Mouse (Mus musculus) hindbrain, embryonic 12.5 days (tissue): ENCODE measurements at regions not wholly inside any gene's neighbourhood (a gene's known extent, or its start where the extent isn't known, plus 50 kb on each side); places are given as distances from the start of the nearest gene placed in this dataset.

Experiments
- ATAC-seq: fragments of 200-750 bp; cut with Nextera tagmentation; 2 replicates; pipeline ENCODE4 v1.8.0; 2017; ENCODE audit warnings: moderate TSS enrichment; ENCODE audit not compliant: low FRiP score
- H3K27ac ChIP-seq: fragments of 300-500 bp; sonication (generic); 2 replicates; pipeline ENCODE4 v1.5.1; 2016; ENCODE audit warnings: mild to moderate bottlenecking
- H3K27me3 ChIP-seq: fragments of 300-500 bp; sonication (generic); 2 replicates; pipeline ENCODE4 v1.6.1; 2016; ENCODE audit warnings: mild to moderate bottlenecking
- H3K36me3 ChIP-seq: fragments of 300-500 bp; sonication (generic); 2 replicates; pipeline ENCODE4 v1.6.1; 2016; ENCODE audit warnings: mild to moderate bottlenecking
- H3K4me1 ChIP-seq: fragments of 300-500 bp; sonication (generic); 2 replicates; pipeline ENCODE4 v1.6.1; 2016
- H3K4me2 ChIP-seq: fragments of 300-500 bp; sonication (generic); replicated peaks from 2 replicates; pipeline ENCODE4 v1.6.1; 2016; ENCODE audit warnings: mild to moderate bottlenecking
- H3K4me3 ChIP-seq: fragments of 300-500 bp; sonication (generic); 2 replicates; pipeline ENCODE4 v1.5.1; 2016; ENCODE audit warnings: mild to moderate bottlenecking
- H3K9ac ChIP-seq: fragments of 300-500 bp; sonication (generic); 2 replicates; pipeline ENCODE4 v1.6.1; 2016; ENCODE audit warnings: mild to moderate bottlenecking, moderate library complexity
- H3K9me3 ChIP-seq: fragments of 300-500 bp; sonication (generic); replicated peaks from 2 replicates; pipeline ENCODE4 v1.6.1; 2016; ENCODE audit warnings: mild to moderate bottlenecking
- WGBS: fragments of 180-500 bp; shearing (Covaris S2); methylation state at CpG from one replicate; pipeline ENCODE4 v1.1.7; 2016; 5-methylcytosine and 5-hydroxymethylcytosine counted together

GRCm38 (mm10) chr17:51683318-51683717, 149.8 kb downstream of the Satb1 start:
- Histone ChIP-seq H3K27ac (no peak overlapping the region), H3K4me2 (no peak overlapping the region), H3K4me3 (no peak overlapping the region), H3K36me3 (no peaks in the 10 kb centered on the region), H3K9ac (no peak overlapping the region), H3K9me3 (no peaks in the 10 kb centered on the region), H3K4me1 (0 out of 2 replicates have a peak, but pooled peaks cover 2% of the 10 kb centered on the region), H3K27me3 (no peaks in the 10 kb centered on the region)
- WGBS = 88% methylated on average over 4 of the region's 4 CpGs
- no peak for ATAC-seq

GRCm38 (mm10) chr17:51682368-51682767, 150.7 kb downstream of the Satb1 start:
- H3K4me1 ChIP-seq = 0 out of 2 replicates have a peak, but pooled peaks cover 2% of the 10 kb centered on the region
- no peaks in the 10 kb centered on the region for H3K27me3 ChIP-seq
- ATAC-seq = 0 out of 2 replicates have a peak, but pooled peaks have one; percentile 35
- WGBS = 71% methylated on average over 3 of the region's 3 CpGs
- no peak overlapping the region for H3K9ac ChIP-seq
- no peaks in the 10 kb centered on the region for H3K9me3 ChIP-seq
- H3K27ac ChIP-seq = no peak overlapping the region
- H3K36me3 ChIP-seq = no peaks in the 10 kb centered on the region
- H3K4me3 ChIP-seq = no peak overlapping the region
- no peak overlapping the region for H3K4me2 ChIP-seq

- WGBS = 95% methylated on average over 8 of the region's 8 CpGs
- H3K9me3 ChIP-seq = no peaks in the 10 kb centered on the region
- no peak overlapping the region for H3K4me3 ChIP-seq
- no peak for ATAC-seq
- H3K4me2 ChIP-seq = no peak overlapping the region
- no peaks in the 10 kb centered on the region for H3K27me3 ChIP-seq
- no peak overlapping the region for H3K27ac ChIP-seq
- H3K36me3 ChIP-seq = no peaks in the 10 kb centered on the region
- H3K4me1 ChIP-seq = 0 out of 2 replicates have a peak, but pooled peaks cover 1% of the 10 kb centered on the region
- H3K9ac ChIP-seq = no peak overlapping the region
Measured at GRCm38 (mm10) chr17:51677451-51677850, 155.6 kb downstream of the Satb1 start.

GRCm38 (mm10) chr17:51658408-51658807, 174.7 kb downstream of the Satb1 start:
- no peak overlapping the region for H3K4me2 ChIP-seq
- H3K36me3 ChIP-seq = no peaks in the 10 kb centered on the region
- H3K27ac ChIP-seq = no peak overlapping the region
- H3K9ac ChIP-seq = no peak overlapping the region
- no peaks in the 10 kb centered on the region for H3K27me3 ChIP-seq
- ATAC-seq = no peak
- no peaks in the 10 kb centered on the region for H3K4me1 ChIP-seq
- 88% methylated on average over 4 of the region's 4 CpGs for WGBS
- H3K4me3 ChIP-seq = no peak overlapping the region
- no peaks in the 10 kb centered on the region for H3K9me3 ChIP-seq

- ATAC-seq = no peak
- H3K36me3 ChIP-seq = no peaks in the 10 kb centered on the region
- H3K4me1 ChIP-seq = no peaks in the 10 kb centered on the region
- H3K9ac ChIP-seq = no peak overlapping the region
- no peak overlapping the region for H3K4me3 ChIP-seq
- 92% methylated on average over 3 of the region's 3 CpGs for WGBS
- H3K9me3 ChIP-seq = no peaks in the 10 kb centered on the region
- no peaks in the 10 kb centered on the region for H3K27me3 ChIP-seq
- H3K4me2 ChIP-seq = no peak overlapping the region
- no peak overlapping the region for H3K27ac ChIP-seq
Measured at GRCm38 (mm10) chr17:51653881-51654280, 179.2 kb downstream of the Satb1 start.

- no peak overlapping the region for H3K4me2 ChIP-seq
- H3K27ac ChIP-seq = no peak overlapping the region
- WGBS = 92% methylated on average over 2 of the region's 2 CpGs
- no peaks in the 10 kb centered on the region for H3K9me3 ChIP-seq
- no peaks in the 10 kb centered on the region for H3K36me3 ChIP-seq
- no peaks in the 10 kb centered on the region for H3K4me1 ChIP-seq
- H3K4me3 ChIP-seq = no peak overlapping the region
- H3K27me3 ChIP-seq = no peaks in the 10 kb centered on the region
- no peak overlapping the region for H3K9ac ChIP-seq
- no peak for ATAC-seq
Measured at GRCm38 (mm10) chr17:51651880-51652279, 181.2 kb downstream of the Satb1 start.

- Histone ChIP-seq H3K9ac (no peak overlapping the region), H3K4me2 (no peak overlapping the region)
- WGBS = 88% methylated on average over 12 of the region's 12 CpGs
Measured at GRCm38 (mm10) chr17:51649213-51649815, 183.8 kb downstream of the Satb1 start.

GRCm38 (mm10) chr17:51646416-51646815, 186.7 kb downstream of the Satb1 start:
- Histone ChIP-seq H3K4me1 (no peaks in the 10 kb centered on the region), H3K4me3 (no peak overlapping the region), H3K9me3 (no peaks in the 10 kb centered on the region), H3K27me3 (no peaks in the 10 kb centered on the region), H3K36me3 (no peaks in the 10 kb centered on the region), H3K9ac (no peak overlapping the region), H3K4me2 (no peak overlapping the region), H3K27ac (no peak overlapping the region)
- ATAC-seq = no peak
- WGBS = 77% methylated on average over 2 of the region's 2 CpGs

More at GRCm38 (mm10) chr17:51649213-51649815, 183.8 kb downstream of the Satb1 start:
- no peak for ATAC-seq
- Histone ChIP-seq H3K36me3 (no peaks in the 10 kb centered on the region), H3K4me1 (no peaks in the 10 kb centered on the region), H3K9me3 (no peaks in the 10 kb centered on the region), H3K27me3 (no peaks in the 10 kb centered on the region), H3K27ac (no peak overlapping the region), H3K4me3 (no peak overlapping the region)

GRCm38 (mm10) chr17:51645866-51646265, 187.2 kb downstream of the Satb1 start:
- Histone ChIP-seq H3K9ac (no peak overlapping the region), H3K4me3 (no peak overlapping the region), H3K36me3 (no peaks in the 10 kb centered on the region), H3K27ac (no peak overlapping the region), H3K4me1 (no peaks in the 10 kb centered on the region), H3K9me3 (no peaks in the 10 kb centered on the region), H3K4me2 (no peak overlapping the region), H3K27me3 (no peaks in the 10 kb centered on the region)
- 89% methylated on average over 1 of the region's 1 CpGs for WGBS
- ATAC-seq = no peak

- H3K4me1 ChIP-seq = no peaks in the 10 kb centered on the region
- H3K9ac ChIP-seq = no peak overlapping the region
- H3K9me3 ChIP-seq = no peaks in the 10 kb centered on the region
- H3K4me3 ChIP-seq = no peak overlapping the region
- H3K36me3 ChIP-seq = no peaks in the 10 kb centered on the region
- H3K4me2 ChIP-seq = no peak overlapping the region
- 76% methylated on average over 2 of the region's 2 CpGs for WGBS
- H3K27ac ChIP-seq = no peak overlapping the region
- ATAC-seq = no peak
- H3K27me3 ChIP-seq = no peaks in the 10 kb centered on the region
Measured at GRCm38 (mm10) chr17:51642682-51643081, 190.4 kb downstream of the Satb1 start.

- H3K27ac ChIP-seq = no peak overlapping the region
- ATAC-seq = no peak
- no peaks in the 10 kb centered on the region for H3K36me3 ChIP-seq
- H3K4me1 ChIP-seq = no peaks in the 10 kb centered on the region
- no peaks in the 10 kb centered on the region for H3K27me3 ChIP-seq
- 97% methylated on average over 4 of the region's 4 CpGs for WGBS
- no peak overlapping the region for H3K9ac ChIP-seq
- no peak overlapping the region for H3K4me3 ChIP-seq
- no peak overlapping the region for H3K4me2 ChIP-seq
- H3K9me3 ChIP-seq = no peaks in the 10 kb centered on the region
Measured at GRCm38 (mm10) chr17:51635913-51636312, 197.2 kb downstream of the Satb1 start.

GRCm38 (mm10) chr17:51631574-51631973, 201.5 kb downstream of the Satb1 start:
- no peak for ATAC-seq
- Histone ChIP-seq H3K27ac (no peak overlapping the region), H3K4me3 (no peak overlapping the region), H3K27me3 (no peaks in the 10 kb centered on the region), H3K36me3 (no peaks in the 10 kb centered on the region), H3K4me1 (no peaks in the 10 kb centered on the region), H3K9me3 (no peaks in the 10 kb centered on the region), H3K9ac (no peak overlapping the region), H3K4me2 (no peak overlapping the region)
- WGBS = 50% methylated on average over 2 of the region's 2 CpGs

GRCm38 (mm10) chr17:51620528-51620927, 212.6 kb downstream of the Satb1 start:
- Histone ChIP-seq H3K4me3 (no peak overlapping the region), H3K9ac (no peak overlapping the region), H3K9me3 (no peaks in the 10 kb centered on the region), H3K36me3 (no peaks in the 10 kb centered on the region), H3K27me3 (no peaks in the 10 kb centered on the region), H3K4me2 (no peak overlapping the region), H3K27ac (no peak overlapping the region), H3K4me1 (no peaks in the 10 kb centered on the region)
- 63% methylated on average over 3 of the region's 3 CpGs for WGBS
- no peak for ATAC-seq
